Mouse (Mus musculus) small intestine, adult 2 months (tissue): ENCODE measurements around the gene Shox2. TPM values are rescaled to one million over a fixed set of nuclear protein-coding genes. Genes with fewer than 3 reads are reported as not detected.
A peak's percentile ranks its signal among the peaks of the same experiment; 100 is the strongest.

Source experiments
- H3K27ac ChIP-seq: fragments of 200-500 bp; 2 replicates; pipeline ENCODE4 v1.5.1; 2012; ENCODE audit warnings: low read depth, low read length, control low read depth, inconsistent platforms; ENCODE audit not compliant: insufficient read depth
- H3K27me3 ChIP-seq: fragments of 200-500 bp; 2 replicates; pipeline ENCODE4 v1.6.1; 2012; ENCODE audit warnings: mild to moderate bottlenecking, moderate library complexity, low read length, inconsistent platforms; ENCODE audit not compliant: control insufficient read depth, insufficient read depth
- H3K36me3 ChIP-seq: fragments of 200-500 bp; 2 replicates; pipeline ENCODE4 v1.6.1; 2012; ENCODE audit warnings: mild to moderate bottlenecking, low read length, control low read depth, inconsistent platforms; ENCODE audit not compliant: control insufficient read depth, insufficient read depth
- H3K4me1 ChIP-seq: fragments of 200-500 bp; 2 replicates; pipeline ENCODE4 v1.6.1; 2012; ENCODE audit warnings: low read length, inconsistent platforms, mixed read lengths; ENCODE audit not compliant: control insufficient read depth, insufficient read depth, insufficient read length
- H3K4me3 ChIP-seq: fragments of 200-500 bp; 2 replicates; pipeline ENCODE4 v1.5.1; 2012; ENCODE audit warnings: low read depth, mild to moderate bottlenecking, control low read depth, inconsistent platforms, low read length, moderate library complexity
- CTCF ChIP-seq: fragments of 200-500 bp; IDR thresholded peaks from 2 replicates; pipeline ENCODE4 v1.5.1; 2012; ENCODE audit warnings: low read depth, mild to moderate bottlenecking, control low read depth, inconsistent platforms, low read length, moderate library complexity, mixed read lengths; ENCODE audit not compliant: insufficient replicate concordance, insufficient read length; ENCODE audit errors: extremely low read depth
- POLR2A ChIP-seq: fragments of 200-500 bp; IDR thresholded peaks from 2 replicates; pipeline ENCODE4 v1.6.1; 2012; ENCODE audit warnings: low read depth, mild to moderate bottlenecking, control low read depth, inconsistent platforms, low read length, moderate library complexity
- WGBS: fragments of 180-500 bp; shearing (Covaris S2); methylation state at CpG from one replicate; pipeline ENCODE4 v1.1.7; 2018; 5-methylcytosine and 5-hydroxymethylcytosine counted together
- polyA plus RNA-seq: library from polyadenylated mRNA; depleted of rRNA; stranded (reverse); fragments of >200 nt; gene quantifications from 2 replicates; pipeline ENCODE4 v1.2.3, GENCODE M21; 2012; rRNA removed

The Shox2 gene
- polyA plus RNA-seq: 0.09 TPM in 1 of 2 replicates, not detected in the other

GRCm38 (mm10) chr3:66981706-66982105 is at the start of gene Shox2:
Shox2 (minus strand) TSS chr3:66981771.
- WGBS: 2% methylated on average over 15 of the region's 15 CpGs
- H3K27me3 ChIP-seq: peaks cover 59% of the 10 kb centered on the region
- H3K4me3 ChIP-seq: peak within 1 kb of the TSS; percentile 73
- H3K4me1 ChIP-seq: peaks cover 14% of the 10 kb centered on the region
- no peaks in the 10 kb centered on the region for H3K36me3 ChIP-seq
- TF ChIP-seq POLR2A (no peak), CTCF (no peak)
- H3K27ac ChIP-seq: no peak within 1 kb of the TSS

- 89% methylated on average over 1 of the region's 1 CpGs for WGBS
- Histone ChIP-seq H3K36me3 (peaks cover 14% of the 10 kb centered on the region; the same call in 1 of the 2 replicates), H3K4me1 (no peaks in the 10 kb centered on the region), H3K4me3 (no peak overlapping the region), H3K27me3 (no peaks in the 10 kb centered on the region), H3K27ac (no peak overlapping the region)
- no peak for TF ChIP-seq POLR2A
Observed at GRCm38 (mm10) chr3:66996820-66997219, 15.2 kb upstream of the Shox2 start.

- Histone ChIP-seq H3K27me3 (peaks cover 19% of the 10 kb centered on the region), H3K36me3 (no peaks in the 10 kb centered on the region), H3K27ac (no peak overlapping the region), H3K4me3 (peak overlapping the region; percentile 93), H3K4me1 (0 out of 2 replicates have a peak, but pooled peaks cover 2% of the 10 kb centered on the region)
- no peak for TF ChIP-seq POLR2A
- no peak for TF ChIP-seq CTCF
- WGBS: 9% methylated on average over 1 of the region's 1 CpGs
Observed at GRCm38 (mm10) chr3:66986287-66986560, 4.7 kb upstream of the Shox2 start.

- peaks cover 6% of the 10 kb centered on the region; the same call in 1 of the 2 replicates for H3K4me1 ChIP-seq
- peak overlapping the region; percentile 93 for H3K4me3 ChIP-seq
- no peak overlapping the region for H3K27ac ChIP-seq
- H3K36me3 ChIP-seq: no peaks in the 10 kb centered on the region
- peaks cover 24% of the 10 kb centered on the region for H3K27me3 ChIP-seq
- TF ChIP-seq CTCF (no peak), POLR2A (no peak)
- under 1% methylated on average over 59 of the region's 60 CpGs for WGBS
Observed at GRCm38 (mm10) chr3:66985539-66986286, 4.1 kb upstream of the Shox2 start.

GRCm38 (mm10) chr3:66983481-66983880 is 1.9 kb upstream of the Shox2 start:
- TF ChIP-seq CTCF (no peak), POLR2A (no peak)
- H3K27me3 ChIP-seq: peaks cover 46% of the 10 kb centered on the region
- 23% methylated on average over 3 of the region's 3 CpGs for WGBS

GRCm38 (mm10) chr3:66982181-66982911 is 775 bp upstream of the Shox2 start:
- TF ChIP-seq POLR2A: no peak
- no peak for TF ChIP-seq CTCF
- Histone ChIP-seq H3K27ac (no peak overlapping the region), H3K4me1 (peaks cover 14% of the 10 kb centered on the region), H3K36me3 (no peaks in the 10 kb centered on the region), H3K27me3 (peaks cover 54% of the 10 kb centered on the region), H3K4me3 (peak overlapping the region; percentile 26)
- WGBS: 2% methylated on average over 29 of the region's 29 CpGs

More at GRCm38 (mm10) chr3:66983481-66983880, 1.9 kb upstream of the Shox2 start:
- H3K4me1 ChIP-seq: peaks cover 13% of the 10 kb centered on the region
- H3K4me3 ChIP-seq: no peak overlapping the region
- no peaks in the 10 kb centered on the region for H3K36me3 ChIP-seq
- H3K27ac ChIP-seq: no peak overlapping the region

GRCm38 (mm10) chr3:66981101-66981661 is 390 bp downstream of the Shox2 start, which contains the start of gene Rsrc1:
Rsrc1 (plus strand) TSS chr3:66981390.
- H3K4me3 ChIP-seq: peak within 1 kb of the TSS; percentile 73
- peaks cover 14% of the 10 kb centered on the region for H3K4me1 ChIP-seq
- TF ChIP-seq POLR2A (no peak), CTCF (no peak)
- 1% methylated on average over 56 of the region's 62 CpGs for WGBS
- H3K36me3 ChIP-seq: no peaks in the 10 kb centered on the region
- peaks cover 61% of the 10 kb centered on the region for H3K27me3 ChIP-seq
- H3K27ac ChIP-seq: no peak within 1 kb of the TSS
